Mouse (Mus musculus): Measurements from ENCODE around the gene Smim20. TPM values are rescaled to one million over a fixed set of nuclear protein-coding genes. Genes with fewer than 3 reads are reported as not detected.

Gene Smim20
- 39.6 and 54.0 TPM in 2 replicates for polyA plus RNA-seq (2012; rRNA removed)

GRCm38 (mm10) chr5:53266931-53267853 lies at the start of gene Smim20:
Gene Smim20, plus strand, starts transcription at chr5:53267083.

Other genes with a start within 250 kb of the Smim20 start
- gene Slc34a2, start 229.0 kb upstream of the Smim20 start, polyA plus RNA-seq (2012; rRNA removed) = 0.09 and 0.11 TPM in 2 replicates
- gene Sel1l3, start 53.2 kb upstream of the Smim20 start, polyA plus RNA-seq (2012; rRNA removed) = 21.0 and 23.3 TPM in 2 replicates
- 32.2 and 32.5 TPM in 2 replicates for gene Rbpj, start 199.1 kb downstream of the Smim20 start, polyA plus RNA-seq (2012; rRNA removed)

Measured in central nervous system, embryonic 18 days (tissue).